Mouse (Mus musculus) forelimb bud, embryonic 11.5 days (tissue): ENCODE data around the gene Dbndd1.
A peak's percentile ranks its signal among the peaks of the same experiment; 100 is the strongest.
"Not testable (repeated sequence)": the region's sequence is repeated elsewhere in the genome, so short reads cannot be mapped to it uniquely, and the experiment has no call there.

Experiments
- DNase-seq: peaks from one replicate; pipeline ENCODE4 v3.0.0-alpha.2; 2012; ENCODE audit warnings: low read depth, low spot score

The Dbndd1 gene

DNA sequence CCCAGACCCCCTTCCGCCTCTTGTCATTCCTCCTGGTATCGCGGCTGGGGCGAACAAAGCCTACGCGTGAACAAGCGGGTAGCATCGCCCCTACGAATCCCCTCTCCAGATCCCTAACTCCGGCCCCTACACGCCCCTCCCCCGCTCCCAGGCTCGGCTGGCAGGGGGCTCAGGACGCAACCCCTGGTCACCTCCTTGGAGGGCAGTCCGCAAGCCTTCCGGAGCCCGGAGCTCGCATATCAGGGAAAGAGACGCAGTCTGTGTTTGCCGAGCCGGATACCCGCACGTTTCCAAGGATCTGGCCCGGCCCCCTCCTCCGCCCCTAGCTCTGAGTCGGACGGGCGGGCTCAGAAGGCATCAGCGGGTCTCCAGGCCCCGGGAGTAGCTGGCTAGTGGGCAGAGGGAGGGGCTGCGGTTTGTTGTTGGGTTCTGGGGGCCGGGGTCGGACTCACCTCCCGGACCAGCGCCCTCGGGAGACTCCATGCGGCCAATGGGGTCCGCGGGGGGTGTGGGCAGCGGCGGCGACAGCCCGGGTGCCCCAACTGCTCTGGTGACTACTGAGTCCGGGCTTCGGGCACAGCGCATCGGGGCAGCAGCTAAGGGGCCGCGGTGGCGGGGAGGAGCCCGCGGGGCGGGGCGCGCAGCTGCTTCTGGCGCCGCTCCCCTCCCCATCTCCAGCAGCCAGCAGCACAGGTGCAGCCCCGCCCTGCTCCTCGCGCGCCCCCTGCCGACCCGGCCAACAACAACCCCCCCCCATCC, at the start of gene Dbndd1:
Dbndd1 (minus strand) TSS at position 683 of the 759 bp plus-strand sequence.
- peak; percentile 56 for DNase-seq

DNA sequence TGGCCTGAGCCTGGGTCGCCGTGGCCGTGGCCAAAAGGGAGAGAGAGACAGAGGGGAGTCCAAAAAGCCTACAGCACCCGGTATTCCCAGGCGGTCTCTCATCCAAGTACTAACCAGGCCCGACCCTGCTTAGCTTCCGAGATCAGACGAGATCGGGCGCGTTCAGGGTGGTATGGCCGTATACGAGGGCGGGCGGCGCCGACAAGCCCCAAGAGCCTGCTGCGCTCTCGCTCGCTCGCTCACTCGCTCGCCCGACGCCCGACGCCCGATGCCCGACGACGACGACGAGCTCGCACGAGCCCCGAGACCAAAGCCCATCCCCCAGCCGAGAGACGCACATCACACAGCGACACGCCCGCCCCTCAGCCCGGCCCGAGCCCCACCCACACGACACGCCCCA, 49.0 kb upstream of the Dbndd1 start:
- not testable (repeated sequence) for DNase-seq

GRCm38 (mm10) chr8:123537641-123538040, 22.4 kb upstream of the Dbndd1 start:
- DNase-seq = not testable (repeated sequence)

- DNase-seq = no peak
Measured at GRCm38 (mm10) chr8:123536990-123537380, 21.7 kb upstream of the Dbndd1 start.

- no peak for DNase-seq
Measured at GRCm38 (mm10) chr8:123536242-123536989, 21.2 kb upstream of the Dbndd1 start.

DNA sequence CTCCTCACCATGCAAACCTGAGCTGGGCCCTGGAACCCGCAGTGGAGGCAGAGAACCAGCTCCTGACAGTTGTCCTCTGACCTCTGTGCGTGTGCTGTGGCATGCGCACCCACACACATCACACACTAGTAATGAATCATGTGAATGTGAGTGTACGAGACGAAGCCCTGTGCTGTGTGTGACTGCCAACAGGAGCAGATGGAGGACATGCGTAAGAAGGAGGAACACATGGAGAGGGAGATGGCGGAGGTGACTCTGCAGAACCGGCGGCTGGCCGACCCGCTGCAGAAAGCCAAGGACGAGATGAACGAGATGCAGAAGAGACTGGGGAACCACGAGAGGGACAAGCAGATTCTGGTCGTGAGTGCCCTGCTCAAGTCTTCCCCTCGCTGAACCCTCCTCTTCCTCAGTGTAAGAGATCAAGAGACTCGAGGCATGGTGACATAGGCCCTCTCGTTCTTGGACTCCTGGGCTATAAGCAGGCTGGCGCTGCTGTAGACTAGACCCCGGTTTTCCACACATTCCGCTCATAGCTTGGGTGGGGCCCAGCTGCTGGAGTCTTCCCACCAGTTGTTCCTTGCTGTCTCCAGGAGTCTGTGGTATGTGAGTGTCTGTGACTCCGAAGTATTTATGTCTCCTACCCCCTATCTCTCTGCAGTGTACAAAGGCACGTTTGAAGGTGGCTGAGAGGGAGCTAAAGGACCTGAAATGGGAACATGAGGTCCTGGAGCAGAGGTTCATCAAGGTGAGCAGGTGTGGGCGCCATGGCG, 12.6 kb upstream of the Dbndd1 start:
- no peak for DNase-seq

GRCm38 (mm10) chr8:123520048-123520447, 4.8 kb upstream of the Dbndd1 start:
- DNase-seq = not testable (repeated sequence)

DNA sequence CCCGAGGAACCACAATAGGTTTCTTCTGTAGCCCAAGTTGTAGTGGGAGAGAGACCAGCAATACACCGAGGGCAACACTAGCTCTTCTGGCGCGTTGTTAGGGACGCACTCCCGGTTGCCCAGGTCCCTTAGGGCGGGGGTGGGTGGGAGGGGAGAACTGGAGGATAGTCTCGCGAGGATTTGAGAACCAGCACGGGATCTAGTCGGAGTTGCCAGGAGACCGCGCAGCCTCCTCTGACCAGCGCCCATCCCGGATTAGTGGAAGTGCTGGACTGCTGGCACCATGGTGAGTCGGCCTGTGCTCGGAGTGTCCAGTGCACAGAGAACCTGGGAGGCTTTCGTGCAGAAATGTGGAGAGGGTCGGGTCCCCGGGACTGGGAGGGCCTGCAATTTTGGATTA, 3.4 kb upstream of the Dbndd1 start, which contains the start of gene Gas8:
Gas8 (plus strand) TSS at position 168 of the 400 bp plus-strand sequence.
- DNase-seq = peak; percentile 95

DNA sequence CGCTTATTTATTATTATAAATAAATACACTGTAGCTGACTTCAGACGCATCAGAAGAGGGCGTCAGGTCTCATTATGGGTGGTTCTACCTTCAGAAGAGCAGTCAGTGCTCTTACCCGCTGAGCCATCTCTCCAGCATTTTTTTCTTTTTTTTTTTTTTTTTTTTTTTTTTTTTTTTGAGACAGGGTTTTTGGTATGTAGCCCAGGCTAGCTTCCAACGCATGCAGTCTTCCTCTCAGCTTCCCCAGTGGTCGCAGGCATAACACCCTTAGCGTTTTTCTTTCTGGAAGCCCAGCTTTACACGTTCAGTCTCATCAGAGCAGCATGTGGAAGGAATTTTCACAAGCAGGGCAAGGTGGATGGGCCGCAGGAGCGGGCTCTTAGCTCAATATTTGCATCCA, 2.9 kb upstream of the Dbndd1 start:
- DNase-seq = no peak

DNA sequence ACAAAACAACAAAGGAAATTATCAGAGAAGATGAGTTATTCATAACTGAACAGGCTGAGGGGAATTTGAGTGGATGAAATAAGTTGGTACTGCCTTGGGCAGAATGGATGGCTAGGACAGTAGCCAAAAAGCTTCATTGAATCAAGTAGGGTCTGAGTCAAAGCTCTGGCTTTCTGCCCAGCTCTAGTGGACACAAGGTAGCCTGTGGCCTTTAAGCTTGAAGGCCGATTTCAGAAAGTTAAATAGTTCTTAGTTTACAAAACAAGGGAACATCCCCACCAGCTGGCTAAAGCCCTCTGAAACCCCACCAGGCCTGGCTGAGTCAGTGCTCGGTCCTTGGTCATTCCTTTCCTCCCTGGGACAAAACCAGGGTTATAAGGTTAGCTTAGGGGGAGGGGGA, 1.3 kb upstream of the Dbndd1 start:
- DNase-seq = no peak

GRCm38 (mm10) chr8:123515540-123515897, 256 bp upstream of the Dbndd1 start:
- peak; percentile 20 for DNase-seq

DNA sequence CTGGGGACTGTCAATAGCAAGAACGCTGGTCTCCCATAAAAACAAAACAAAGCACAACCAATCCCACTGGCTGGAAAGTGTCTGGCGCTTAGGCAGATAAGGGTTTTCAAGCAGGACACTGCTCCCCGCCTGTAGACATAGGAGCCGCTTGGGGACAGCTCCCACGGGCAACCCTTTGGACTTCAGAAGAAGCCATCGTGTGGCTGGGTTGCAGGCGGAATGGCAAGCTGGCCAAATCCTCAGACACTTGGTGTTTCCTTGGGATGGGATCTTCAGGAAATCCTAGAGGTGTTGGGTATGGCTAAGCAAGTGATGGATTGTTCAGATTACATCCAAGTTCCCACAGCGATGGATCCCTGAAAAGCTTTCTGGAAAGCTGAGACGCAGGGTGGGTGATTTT, 1.1 kb downstream of the Dbndd1 start:
- DNase-seq = no peak

GRCm38 (mm10) chr8:123510819-123511218, 4.4 kb downstream of the Dbndd1 start:
- DNase-seq = no peak

GRCm38 (mm10) chr8:123507153-123507552, 8.1 kb downstream of the Dbndd1 start:
- DNase-seq = no peak

GRCm38 (mm10) chr8:123505695-123506094, 9.6 kb downstream of the Dbndd1 start:
- DNase-seq = no peak

DNA sequence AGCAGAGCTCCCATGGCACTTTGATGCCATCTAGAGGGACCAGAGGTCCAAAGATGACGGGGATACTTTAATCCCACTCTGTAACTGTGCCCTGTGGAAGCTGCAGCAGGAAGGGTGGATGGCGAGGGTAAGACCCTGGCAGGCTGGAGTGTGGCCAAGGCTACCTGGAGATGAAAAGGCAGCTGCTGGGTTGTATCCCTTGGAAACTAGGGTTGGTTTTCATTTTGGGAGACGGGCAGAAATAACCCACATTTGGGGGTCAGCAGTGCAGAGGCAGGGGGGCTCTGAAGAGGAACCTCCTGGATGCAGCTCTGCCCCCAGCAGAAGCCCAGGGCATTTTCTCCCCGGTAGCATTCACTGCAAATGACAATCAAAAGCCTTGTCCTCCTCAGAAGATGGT, 10.0 kb downstream of the Dbndd1 start:
- DNase-seq = no peak

DNA sequence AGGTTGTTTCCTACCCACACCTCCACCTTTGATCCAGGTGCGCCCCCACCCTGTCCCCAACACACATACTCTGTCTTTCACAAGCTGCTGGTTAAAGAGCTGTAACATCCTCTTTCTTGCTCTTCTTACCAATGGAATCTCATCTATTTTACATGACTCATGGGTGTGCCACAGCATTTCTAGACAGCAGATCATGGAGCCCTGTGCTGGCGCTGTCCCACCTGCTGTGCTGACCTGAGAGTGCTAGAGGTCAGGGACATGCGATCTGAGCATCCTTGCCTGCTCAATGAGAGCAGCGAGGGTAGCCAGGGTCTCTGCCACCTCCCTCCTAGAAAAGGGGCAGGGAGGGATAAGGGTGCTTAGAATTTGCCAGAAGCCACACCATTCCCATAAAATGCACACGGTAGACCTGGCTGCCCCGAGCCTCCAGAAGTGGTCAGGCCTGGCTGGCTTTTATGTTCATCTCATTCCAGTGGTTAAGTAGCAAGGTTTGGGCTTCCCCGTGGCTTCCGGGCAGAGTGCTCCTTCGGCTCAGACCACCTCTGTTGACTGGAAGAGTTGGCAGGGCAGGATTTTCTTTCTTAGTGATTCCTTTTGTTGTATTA, 10.6 kb downstream of the Dbndd1 start:
- DNase-seq = no peak

GRCm38 (mm10) chr8:123503801-123504467, 11.3 kb downstream of the Dbndd1 start:
- no peak for DNase-seq

DNA sequence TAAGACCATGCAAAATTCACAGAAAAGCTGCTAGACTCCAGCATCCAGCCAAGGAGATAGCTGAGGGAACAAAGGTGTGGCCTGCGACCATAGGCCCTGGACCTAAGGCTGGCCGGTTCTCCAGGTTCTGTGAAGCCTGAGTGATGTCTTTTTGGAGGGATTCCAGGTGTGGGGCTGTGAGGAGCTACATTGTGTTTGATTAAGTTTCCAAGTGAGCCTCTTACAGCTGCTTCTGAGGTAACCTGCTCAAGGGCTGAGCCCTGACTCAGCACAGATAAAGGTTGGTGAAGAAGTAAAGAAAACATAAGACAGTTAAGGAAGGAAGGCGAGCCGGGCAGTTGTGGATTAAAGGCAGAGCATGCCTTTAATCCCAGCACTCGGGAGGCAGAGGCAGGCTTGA, 13.1 kb downstream of the Dbndd1 start:
- DNase-seq = no peak

GRCm38 (mm10) chr8:123499556-123499955, 15.7 kb downstream of the Dbndd1 start:
- no peak for DNase-seq

GRCm38 (mm10) chr8:123498963-123499362, 16.3 kb downstream of the Dbndd1 start:
- no peak for DNase-seq
